Mouse (Mus musculus) olfactory bulb, adult 2 months (tissue): Measurements from ENCODE around the gene St6galnac3. TPM values are rescaled to one million over a fixed set of nuclear protein-coding genes. Genes with fewer than 3 reads are reported as not detected.

Source experiments
- H3K27ac ChIP-seq: fragments of 200-500 bp; 2 replicates; pipeline ENCODE4 v1.5.1; 2012; ENCODE audit warnings: low read depth, low read length; ENCODE audit not compliant: insufficient read depth
- H3K4me1 ChIP-seq: fragments of 200-500 bp; 2 replicates; pipeline ENCODE4 v1.6.1; 2012; ENCODE audit warnings: low read length; ENCODE audit not compliant: control insufficient read depth, insufficient read depth
- H3K4me3 ChIP-seq: fragments of 200-500 bp; 2 replicates; pipeline ENCODE4 v1.5.1; 2012; ENCODE audit warnings: mild to moderate bottlenecking, low read depth, low read length, moderate library complexity; ENCODE audit not compliant: insufficient read depth
- CTCF ChIP-seq: fragments of 200-500 bp; IDR thresholded peaks from 2 replicates; pipeline ENCODE4 v1.5.1; 2012; ENCODE audit warnings: low read depth, mild to moderate bottlenecking, low read length, moderate library complexity; ENCODE audit not compliant: insufficient read depth
- POLR2A ChIP-seq: fragments of 200-500 bp; IDR thresholded peaks from 2 replicates; pipeline ENCODE4 v1.6.1; 2012; ENCODE audit warnings: mild to moderate bottlenecking, low read depth, low read length, moderate library complexity; ENCODE audit not compliant: insufficient read depth
- WGBS: fragments of 180-500 bp; shearing (Covaris S2); methylation state at CpG from one replicate; pipeline ENCODE4 v1.1.7; 2018; 5-methylcytosine and 5-hydroxymethylcytosine counted together
- polyA plus RNA-seq: library from polyadenylated mRNA; stranded (reverse); fragments of >200 nt; gene quantifications from 2 replicates; pipeline ENCODE4 v1.2.4, GENCODE M21; 2012; ENCODE audit warnings: low replicate concordance; ENCODE audit not compliant: missing spikeins, insufficient read depth, insufficient read length

The St6galnac3 gene
- polyA plus RNA-seq, 1 experiment = not detected

DNA sequence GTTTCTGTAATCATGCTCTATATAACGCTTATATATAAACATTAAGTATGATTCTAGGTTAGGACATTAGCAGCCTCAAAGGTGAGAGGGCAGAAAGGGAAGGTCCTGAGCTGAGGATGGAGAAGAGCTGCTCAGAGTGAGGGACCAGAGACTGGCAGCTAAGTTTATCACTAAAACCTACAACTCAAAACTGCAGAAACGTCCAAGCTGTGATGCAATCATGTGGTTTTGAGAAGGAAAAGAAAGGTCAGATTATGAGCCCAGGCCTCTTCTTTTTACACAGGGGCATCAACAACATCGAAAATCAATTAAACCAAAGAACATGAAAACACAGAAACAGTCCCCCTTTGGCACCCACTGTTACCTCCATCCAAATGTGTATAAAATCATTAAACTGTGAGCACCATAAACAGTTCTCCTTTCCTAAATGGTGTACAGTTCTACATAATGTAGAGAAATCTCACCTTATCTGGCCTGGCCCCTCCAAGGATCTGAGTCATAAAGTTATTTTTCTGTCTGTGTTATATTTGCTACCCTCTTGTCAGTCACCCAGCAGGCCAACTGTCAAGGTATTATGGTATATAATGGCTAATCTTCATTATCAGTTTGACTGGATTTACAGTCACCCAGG lies 244.9 kb downstream of the St6galnac3 start:
- Histone ChIP-seq H3K27ac (no peak overlapping the region), H3K4me3 (no peak overlapping the region), H3K4me1 (peaks cover 3% of the 10 kb centered on the region)
- no peak for TF ChIP-seq POLR2A
- TF ChIP-seq CTCF = no peak
- WGBS = 88% methylated on average over 3 of the region's 3 CpGs

- TF ChIP-seq CTCF (no peak), POLR2A (no peak)
- 94% methylated on average over 9 of the region's 9 CpGs for WGBS
- no peaks in the 10 kb centered on the region for H3K4me1 ChIP-seq
- H3K4me3 ChIP-seq = no peak overlapping the region
- H3K27ac ChIP-seq = no peak overlapping the region
Measured at GRCm38 (mm10) chr3:153475919-153476318, 249.1 kb downstream of the St6galnac3 start.

GRCm38 (mm10) chr3:153475461-153475860 lies 249.5 kb downstream of the St6galnac3 start:
- WGBS = 96% methylated on average over 20 of the region's 20 CpGs
- Histone ChIP-seq H3K4me3 (no peak overlapping the region), H3K4me1 (no peaks in the 10 kb centered on the region), H3K27ac (no peak overlapping the region)
- TF ChIP-seq POLR2A (no peak), CTCF (no peak)

DNA sequence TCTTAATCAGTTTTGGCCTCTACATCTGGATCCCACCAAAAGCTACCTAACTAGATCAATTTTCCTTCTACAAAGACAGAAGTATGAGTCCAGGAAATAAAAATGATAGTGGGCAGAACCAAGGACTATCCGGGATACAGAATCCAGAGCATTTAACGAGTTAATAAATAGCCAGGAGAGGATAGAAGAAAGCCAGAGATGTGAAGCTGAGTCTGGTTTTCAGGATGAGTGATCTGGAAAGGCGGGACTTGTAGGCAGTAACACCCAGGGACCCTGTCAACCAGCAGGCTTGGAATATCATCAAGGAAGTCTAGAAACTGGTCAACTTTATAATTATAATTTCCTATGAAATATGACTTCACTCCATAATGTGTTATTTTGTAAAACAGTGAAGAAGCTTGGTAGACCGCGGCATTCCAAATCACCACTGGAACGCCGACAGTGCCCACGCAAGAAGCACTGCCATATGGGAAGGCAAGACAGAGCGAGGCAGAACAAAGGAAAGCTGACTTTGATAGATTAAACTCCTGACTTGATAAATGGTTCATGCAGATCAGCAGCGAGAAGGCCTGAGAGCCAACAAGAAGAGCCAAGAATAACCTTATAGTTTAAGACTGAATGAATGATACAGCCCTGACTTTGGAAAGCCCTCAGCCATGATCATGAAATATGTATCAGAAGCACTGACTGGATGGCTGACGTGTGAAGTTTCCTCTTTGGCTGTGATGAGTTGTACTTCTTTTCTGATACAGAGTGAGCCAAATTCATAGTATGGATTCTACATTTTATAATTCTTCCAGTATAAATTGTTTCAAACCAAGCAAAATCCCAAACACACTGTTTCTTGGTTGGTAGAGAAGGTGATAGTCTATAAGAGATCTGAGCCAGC lies 252.1 kb downstream of the St6galnac3 start:
- Histone ChIP-seq H3K4me1 (no peaks in the 10 kb centered on the region), H3K27ac (no peak overlapping the region), H3K4me3 (no peak overlapping the region)
- TF ChIP-seq CTCF = no peak
- no peak for TF ChIP-seq POLR2A
- 88% methylated on average over 11 of the region's 11 CpGs for WGBS

GRCm38 (mm10) chr3:153463849-153464248 lies 261.1 kb downstream of the St6galnac3 start:
- Histone ChIP-seq H3K4me3 (no peak overlapping the region), H3K27ac (no peak overlapping the region), H3K4me1 (peaks cover 2% of the 10 kb centered on the region)
- TF ChIP-seq POLR2A = no peak
- no peak for TF ChIP-seq CTCF
- WGBS = 91% methylated on average over 6 of the region's 6 CpGs

- Histone ChIP-seq H3K27ac (no peak overlapping the region), H3K4me3 (no peak overlapping the region), H3K4me1 (peaks cover 14% of the 10 kb centered on the region)
- 98% methylated on average over 4 of the region's 4 CpGs for WGBS
- TF ChIP-seq POLR2A (no peak), CTCF (no peak)
Measured at GRCm38 (mm10) chr3:153460173-153460572, 264.8 kb downstream of the St6galnac3 start.

- WGBS = 35% methylated on average over 3 of the region's 3 CpGs
- H3K4me3 ChIP-seq = no peak overlapping the region
- H3K27ac ChIP-seq = peak overlapping the region; percentile 27; the same call in 1 of the 2 replicates
- TF ChIP-seq POLR2A = no peak
- TF ChIP-seq CTCF = no peak
- H3K4me1 ChIP-seq = peaks cover 14% of the 10 kb centered on the region
Measured at GRCm38 (mm10) chr3:153458593-153458992, 266.4 kb downstream of the St6galnac3 start.

- WGBS = 96% methylated on average over 4 of the region's 4 CpGs
- TF ChIP-seq POLR2A (no peak), CTCF (no peak)
- H3K27ac ChIP-seq = no peak overlapping the region
- H3K4me3 ChIP-seq = no peak overlapping the region
- H3K4me1 ChIP-seq = peaks cover 14% of the 10 kb centered on the region
Measured at GRCm38 (mm10) chr3:153457701-153458100, 267.3 kb downstream of the St6galnac3 start.

- Histone ChIP-seq H3K4me3 (no peak overlapping the region), H3K27ac (no peak overlapping the region), H3K4me1 (peaks cover 14% of the 10 kb centered on the region)
- TF ChIP-seq CTCF (no peak), POLR2A (no peak)
- 52% methylated on average over 2 of the region's 2 CpGs for WGBS
Measured at GRCm38 (mm10) chr3:153457203-153457602, 267.8 kb downstream of the St6galnac3 start.
